Mouse (Mus musculus) liver, postnatal 0 days (tissue): ENCODE measurements around the gene Rpl14.

Experiments
- CTCF ChIP-seq: sonication (generic); IDR thresholded peaks from 2 replicates; pipeline ENCODE4 v1.5.1; 2016; ENCODE audit warnings: antibody characterized with exemption, low read depth
- EP300 ChIP-seq: IDR thresholded peaks from 2 replicates; pipeline ENCODE4 v1.6.1; 2016; ENCODE audit warnings: antibody characterized with exemption, low read depth, mild to moderate bottlenecking

DNA sequence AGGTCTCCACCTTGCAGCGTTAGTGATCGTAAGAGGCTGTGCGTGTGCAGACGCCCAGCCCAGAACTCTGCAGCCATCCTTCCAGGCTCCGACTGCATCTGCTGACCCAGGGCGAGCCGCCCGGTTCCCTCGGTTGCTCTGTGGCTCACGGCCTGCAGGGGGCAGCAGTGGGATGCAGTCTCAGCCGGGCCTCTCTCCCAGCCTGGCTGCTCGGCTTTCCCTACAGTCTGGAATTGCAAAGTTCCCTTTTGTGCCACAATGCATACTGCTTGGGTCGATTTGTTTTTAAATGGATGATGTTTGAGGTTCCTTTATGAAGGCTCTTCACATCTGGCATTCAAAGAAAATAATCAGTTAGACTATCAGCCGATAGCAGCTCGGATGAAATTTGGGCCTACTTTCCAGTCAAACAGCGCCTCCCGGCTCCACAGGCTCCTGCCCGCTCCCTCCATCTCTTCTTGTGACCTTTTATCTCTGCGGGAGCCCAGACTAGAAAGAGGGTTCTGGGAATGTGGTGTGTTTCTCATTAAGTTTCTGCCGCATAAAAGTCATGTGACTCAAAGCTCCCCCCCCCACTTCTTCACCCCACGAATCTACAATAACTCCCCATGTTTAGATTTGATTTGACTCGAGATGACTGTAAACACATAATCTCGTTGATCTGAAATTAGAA, 31.7 kb downstream of the Rpl14 start:
- peak; percentile 95 for TF ChIP-seq CTCF
- TF ChIP-seq EP300, result no peak
